Comparison of ENCODE assay signal across 9 mouse cellular contexts in genomic region chr8:109359396-109360051, GRCm38 (mm10).
DNase-seq lines count a peak whose midpoint lies in the region; ATAC-seq and TF ChIP-seq lines count a peak whose summit lies in the region.
"Had no signal": no experiment of that assay in that cellular context is flagged by ENCODE, and none has a peak within 500 bp of the region (broad histone marks: within the 10 kb centered on the region; RNA-seq: fewer than 3 reads in every experiment).

No protein-coding gene starts in this region.

- H3K36me3 ChIP-seq in embryonic facial prominence, embryonic 13.5 days = no peaks in the 10 kb centered on the region
- no peaks in the 10 kb centered on the region for H3K36me3 ChIP-seq in hindbrain, embryonic 15.5 days
- no peaks in the 10 kb centered on the region for H3K36me3 ChIP-seq in neural tube, embryonic 14.5 days (ENCODE audit: control insufficient read depth, insufficient read depth, low read length)

- DNase-seq in left cerebral cortex, adult 2 months (ENCODE audit: extremely low spot score in 1 of 2, low spot score in 2 of 2) = no peak
- DNase-seq in left cerebral cortex, adult 11 months (ENCODE audit: low spot score) = no peak
- no peak for DNase-seq in adrenal gland, postnatal 14 days
- no peak for DNase-seq in adipocyte (ENCODE audit: low spot score)
- DNase-seq in kidney, adult 18-20 months = no peak
- DNase-seq: gastrocnemius, postnatal 10 days had no signal

- peaks cover 18% of the 10 kb centered on the region for H3K4me1 ChIP-seq in embryonic facial prominence, embryonic 13.5 days
- peaks cover 27% of the 10 kb centered on the region for H3K4me1 ChIP-seq in hindbrain, embryonic 15.5 days (replicated peaks)
- peaks cover 23% of the 10 kb centered on the region for H3K4me1 ChIP-seq in neural tube, embryonic 14.5 days (ENCODE audit: control insufficient read depth, insufficient read depth, low read length)

- intact Hi-C loops in left cerebral cortex, adult 2 months (cut with DNase I) = loop anchor here (2.0 to 10.0 kb wide), 2 partner anchors 105 to 111 kb away; no protein-coding TSS in a partner anchor

- WGBS in embryonic facial prominence, embryonic 13.5 days = 30% methylated on average over 16 of the region's 16 CpGs
- WGBS in hindbrain, embryonic 15.5 days = 11% methylated on average over 16 of the region's 16 CpGs
- WGBS in neural tube, embryonic 14.5 days = 7% methylated on average over 16 of the region's 16 CpGs

- peak overlapping the region; percentile 81 for H3K27ac ChIP-seq in left cerebral cortex, adult 2 months
- H3K27ac ChIP-seq in embryonic facial prominence, embryonic 13.5 days = 0 out of 2 replicates have a peak overlapping the region, but pooled peaks have one; percentile 16
- H3K27ac ChIP-seq in hindbrain, embryonic 15.5 days (replicated peaks) = peak overlapping the region; percentile 97
- H3K27ac ChIP-seq in neural tube, embryonic 14.5 days (ENCODE audit: low read depth, low read length) = peak overlapping the region; percentile 94

- H3K9ac ChIP-seq in embryonic facial prominence, embryonic 13.5 days = peak overlapping the region; percentile 61; the same call in 1 of the 2 replicates
- H3K9ac ChIP-seq in hindbrain, embryonic 15.5 days = peak overlapping the region; percentile 43
- H3K9ac ChIP-seq in neural tube, embryonic 14.5 days (replicated peaks; ENCODE audit: low read depth, low read length) = peak overlapping the region; percentile 60

- no peak for ATAC-seq in embryonic facial prominence, embryonic 13.5 days (ENCODE audit: insufficient number of reproducible peaks, insufficient read depth, low FRiP score, low TSS enrichment, low read depth)
- peak; percentile 80 for ATAC-seq in hindbrain, embryonic 15.5 days (ENCODE audit: low FRiP score, low read depth)
- ATAC-seq in neural tube, embryonic 14.5 days (ENCODE audit: low read depth) = peak; percentile 42; the same call in 1 of the 2 replicates

- no peaks in the 10 kb centered on the region for H3K9me3 ChIP-seq in embryonic facial prominence, embryonic 13.5 days
- no peaks in the 10 kb centered on the region for H3K9me3 ChIP-seq in hindbrain, embryonic 15.5 days
- H3K9me3 ChIP-seq in neural tube, embryonic 14.5 days (ENCODE audit: control insufficient read depth, low read length) = no peaks in the 10 kb centered on the region

- H3K4me3 ChIP-seq in left cerebral cortex, adult 2 months = no peak overlapping the region
- H3K4me3 ChIP-seq in embryonic facial prominence, embryonic 13.5 days = peak overlapping the region; percentile 21
- peak overlapping the region; percentile 24 for H3K4me3 ChIP-seq in hindbrain, embryonic 15.5 days
- H3K4me3 ChIP-seq in neural tube, embryonic 14.5 days (ENCODE audit: low read depth, low read length) = peak overlapping the region; percentile 9; the same call in 1 of the 2 replicates

- H3K27me3 ChIP-seq in embryonic facial prominence, embryonic 13.5 days = peaks cover 4% of the 10 kb centered on the region; the same call in 1 of the 2 replicates
- H3K27me3 ChIP-seq in hindbrain, embryonic 15.5 days = no peaks in the 10 kb centered on the region
- H3K27me3 ChIP-seq in neural tube, embryonic 14.5 days (ENCODE audit: control insufficient read depth, insufficient read depth, low read length) = no peaks in the 10 kb centered on the region

- H3K4me2 ChIP-seq in embryonic facial prominence, embryonic 13.5 days = peak overlapping the region; percentile 60
- H3K4me2 ChIP-seq in hindbrain, embryonic 15.5 days = peak overlapping the region; percentile 62
- H3K4me2 ChIP-seq in neural tube, embryonic 14.5 days (ENCODE audit: low read depth, low read length) = peak overlapping the region; percentile 52

- TF ChIP-seq CTCF in left cerebral cortex, adult 2 months (IDR thresholded peaks at IDR 0.05) = no peak

Comparison
In these comparisons a context has a peak if more than half of its experiments do, and no peak if none do; other contexts are left out.
1. H3K27ac ChIP-seq: peak in every context shown above with its lines; median percentile 97 in hindbrain, embryonic 15.5 days; 94 in neural tube, embryonic 14.5 days; 81 in left cerebral cortex, adult 2 months; 16 in embryonic facial prominence, embryonic 13.5 days.